Mouse (Mus musculus): ENCODE data around the gene Atf5. TPM values are rescaled to one million over a fixed set of nuclear protein-coding genes. Genes with fewer than 3 reads are reported as not detected.

The Atf5 gene
- polyA plus RNA-seq, 1 experiment, result 76.5 TPM

DNA sequence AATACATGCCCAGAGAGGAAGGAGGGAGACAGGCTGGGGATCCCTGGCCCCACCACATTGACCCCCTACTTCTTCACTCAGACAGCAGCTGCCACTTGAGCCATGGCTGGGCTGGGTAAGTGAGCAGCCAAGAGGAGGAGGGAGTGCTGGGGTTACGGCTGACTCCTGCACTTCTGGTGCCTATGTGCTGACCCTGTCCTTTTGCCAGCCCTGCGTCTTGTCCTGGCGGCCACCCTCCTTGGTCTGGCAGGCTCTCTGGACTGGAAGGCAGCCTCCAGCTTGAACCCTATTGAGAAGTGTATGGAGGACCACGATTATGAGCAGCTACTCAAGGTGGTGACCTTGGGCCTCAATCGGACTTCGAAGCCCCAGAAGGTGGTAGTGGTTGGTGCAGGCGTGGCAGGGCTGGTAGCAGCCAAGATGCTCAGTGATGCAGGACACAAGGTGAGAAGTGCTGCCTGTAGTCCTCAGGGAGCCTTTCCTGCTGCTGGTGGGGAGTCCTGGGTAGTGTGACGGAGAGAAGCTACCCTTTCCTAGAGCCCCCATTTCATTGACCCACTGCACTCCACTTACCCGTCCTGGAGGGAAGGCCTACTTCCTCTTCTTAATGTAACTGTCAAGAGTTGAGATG is 20.1 kb upstream of the Atf5 start:
- no peak for TF ChIP-seq POLR2A (IDR thresholded peaks at IDR 0.05; ENCODE audit: control insufficient read depth, extremely low read depth, insufficient read depth, low read length, poor library complexity)
- peaks cover 2% of the 10 kb centered on the region; the same call in 1 of the 2 replicates for H3K27me3 ChIP-seq (ENCODE audit: control insufficient read depth, insufficient read depth, low read length)
- H3K27ac ChIP-seq (ENCODE audit: control insufficient read depth, insufficient read depth, low read length), result no peak overlapping the region
- DNase-seq, result no peak
- peaks cover 3% of the 10 kb centered on the region for H3K36me3 ChIP-seq (ENCODE audit: control insufficient read depth, insufficient read depth, low read length)
- H3K4me3 ChIP-seq (ENCODE audit: control insufficient read depth, insufficient read depth, low read length), result peak overlapping the region; percentile 19; the same call in 1 of the 2 replicates
- WGBS, result 90% methylated on average over 9 of the region's 9 CpGs
- H3K4me1 ChIP-seq (replicated peaks; ENCODE audit: control insufficient read depth, insufficient read depth, low read length), result peaks cover 11% of the 10 kb centered on the region

DNA sequence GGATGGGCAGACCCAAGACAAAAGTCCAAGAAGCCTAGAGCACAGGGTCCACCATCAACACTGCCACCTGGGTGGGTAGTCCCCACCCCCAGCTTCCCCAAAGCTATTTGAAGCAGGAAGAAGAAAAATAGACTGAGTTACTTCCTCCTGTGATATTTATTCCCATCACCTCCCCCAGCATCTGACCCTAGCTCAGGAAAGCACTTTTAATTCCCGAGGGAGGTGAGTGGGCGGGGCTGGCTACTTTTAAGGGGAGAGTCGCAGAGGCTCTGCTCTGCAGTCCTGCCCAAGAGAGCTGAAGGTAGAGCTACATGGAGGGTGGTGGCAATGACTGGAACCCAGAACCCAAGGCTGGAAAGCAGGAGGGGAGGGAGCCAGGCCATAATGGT is 19.6 kb upstream of the Atf5 start:
- no peak for TF ChIP-seq CTCF (IDR thresholded peaks at IDR 0.05; ENCODE audit: borderline replicate concordance, control insufficient read depth, extremely low read depth, insufficient read depth, low read length, poor library complexity)
- TF ChIP-seq POLR2A (IDR thresholded peaks at IDR 0.05; ENCODE audit: control insufficient read depth, extremely low read depth, insufficient read depth, low read length, poor library complexity), result no peak
- Histone ChIP-seq H3K27me3 (ENCODE audit: control insufficient read depth, insufficient read depth, low read length) (peaks cover 2% of the 10 kb centered on the region; the same call in 1 of the 2 replicates), H3K4me1 (replicated peaks; ENCODE audit: control insufficient read depth, insufficient read depth, low read length) (peaks cover 11% of the 10 kb centered on the region), H3K27ac (ENCODE audit: control insufficient read depth, insufficient read depth, low read length) (no peak overlapping the region), H3K36me3 (ENCODE audit: control insufficient read depth, insufficient read depth, low read length) (peaks cover 9% of the 10 kb centered on the region), H3K4me3 (ENCODE audit: control insufficient read depth, insufficient read depth, low read length) (peak overlapping the region; percentile 19; the same call in 1 of the 2 replicates)
- WGBS, result 58% methylated on average over 3 of the region's 3 CpGs
- no peak for DNase-seq

DNA sequence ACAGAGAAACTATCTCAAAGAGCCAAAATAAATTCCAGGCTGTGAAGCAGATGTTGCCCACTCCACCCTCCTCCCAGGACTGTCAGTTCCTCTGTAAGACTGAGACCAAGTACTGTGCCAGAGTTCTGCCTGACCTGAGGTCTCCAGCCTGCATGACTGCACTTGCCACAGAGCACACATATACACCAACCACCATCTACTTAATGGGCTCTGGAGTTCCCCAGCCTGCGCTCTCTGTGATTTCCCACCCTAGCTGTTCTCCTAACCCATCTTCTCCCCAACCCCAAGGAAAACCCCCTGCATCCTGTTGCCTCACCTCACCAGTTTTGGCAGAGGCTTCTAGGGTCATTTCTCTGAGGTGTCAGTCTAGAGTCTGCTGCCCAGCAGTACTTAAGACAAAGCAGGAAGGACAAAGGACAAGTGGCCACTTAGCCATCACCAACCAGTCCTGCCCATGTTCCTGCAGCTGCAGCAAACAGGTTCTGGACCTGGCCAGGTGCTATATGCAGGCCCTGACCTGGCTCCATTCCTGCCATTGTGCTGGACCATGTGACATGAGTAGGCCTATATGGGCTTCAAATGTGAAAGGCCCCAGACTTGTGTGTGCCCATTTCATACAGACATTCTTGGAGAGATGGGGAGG is 19.0 kb upstream of the Atf5 start:
- Histone ChIP-seq H3K4me1 (replicated peaks; ENCODE audit: control insufficient read depth, insufficient read depth, low read length) (peaks cover 11% of the 10 kb centered on the region), H3K4me3 (ENCODE audit: control insufficient read depth, insufficient read depth, low read length) (no peak overlapping the region), H3K36me3 (ENCODE audit: control insufficient read depth, insufficient read depth, low read length) (peaks cover 11% of the 10 kb centered on the region), H3K27ac (ENCODE audit: control insufficient read depth, insufficient read depth, low read length) (no peak overlapping the region), H3K27me3 (ENCODE audit: control insufficient read depth, insufficient read depth, low read length) (peaks cover 2% of the 10 kb centered on the region; the same call in 1 of the 2 replicates)
- no peak for DNase-seq
- 92% methylated on average over 1 of the region's 1 CpGs for WGBS
- no peak for TF ChIP-seq POLR2A (IDR thresholded peaks at IDR 0.05; ENCODE audit: control insufficient read depth, extremely low read depth, insufficient read depth, low read length, poor library complexity)
- no peak for TF ChIP-seq CTCF (IDR thresholded peaks at IDR 0.05; ENCODE audit: borderline replicate concordance, control insufficient read depth, extremely low read depth, insufficient read depth, low read length, poor library complexity)

DNA sequence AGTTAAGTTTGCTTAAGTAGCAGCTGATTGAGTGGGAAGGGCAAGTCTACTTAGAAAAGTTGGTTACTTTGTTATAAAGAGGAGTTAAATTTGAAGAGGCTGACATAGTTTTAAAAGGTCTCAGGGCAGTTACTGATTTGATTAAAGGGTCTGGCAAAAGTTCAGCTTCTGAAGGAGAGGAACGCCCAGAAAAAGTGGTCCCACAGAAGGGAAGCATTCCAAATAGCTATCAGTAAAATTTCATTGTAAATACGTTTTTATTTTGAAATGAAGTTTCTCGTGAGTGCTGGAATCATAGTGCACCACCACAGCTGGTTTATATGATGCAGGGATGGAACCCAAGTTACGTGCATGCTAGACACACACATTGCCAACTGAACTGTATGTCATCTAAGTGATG is 16.3 kb upstream of the Atf5 start:
- no peak for TF ChIP-seq POLR2A (IDR thresholded peaks at IDR 0.05; ENCODE audit: control insufficient read depth, extremely low read depth, insufficient read depth, low read length, poor library complexity)
- TF ChIP-seq CTCF (IDR thresholded peaks at IDR 0.05; ENCODE audit: borderline replicate concordance, control insufficient read depth, extremely low read depth, insufficient read depth, low read length, poor library complexity), result no peak
- Histone ChIP-seq H3K27ac (ENCODE audit: control insufficient read depth, insufficient read depth, low read length) (no peak overlapping the region), H3K36me3 (ENCODE audit: control insufficient read depth, insufficient read depth, low read length) (peaks cover 31% of the 10 kb centered on the region), H3K4me1 (replicated peaks; ENCODE audit: control insufficient read depth, insufficient read depth, low read length) (no peaks in the 10 kb centered on the region; the same call in 1 of the 2 replicates), H3K4me3 (ENCODE audit: control insufficient read depth, insufficient read depth, low read length) (no peak overlapping the region), H3K27me3 (ENCODE audit: control insufficient read depth, insufficient read depth, low read length) (no peaks in the 10 kb centered on the region)
- DNase-seq, result no peak
- 92% methylated on average over 4 of the region's 4 CpGs for WGBS

DNA sequence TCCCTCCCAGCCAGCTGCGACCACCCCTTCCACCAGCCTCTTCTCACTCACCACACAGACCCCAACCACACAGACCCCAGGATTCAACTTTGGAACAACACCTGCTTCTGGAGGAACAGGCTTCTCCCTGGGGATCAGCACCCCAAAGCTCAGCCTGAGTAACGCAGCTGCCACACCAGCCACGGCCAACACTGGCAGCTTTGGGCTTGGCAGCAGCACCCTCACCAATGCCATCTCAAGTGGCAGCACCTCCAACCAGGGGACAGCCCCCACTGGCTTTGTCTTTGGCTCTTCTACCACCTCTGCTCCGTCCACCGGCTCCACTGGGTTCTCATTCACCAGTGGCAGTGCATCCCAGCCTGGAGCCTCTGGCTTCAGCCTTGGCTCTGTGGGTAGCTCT is 12.2 kb upstream of the Atf5 start:
- WGBS, result 85% methylated on average over 5 of the region's 5 CpGs
- Histone ChIP-seq H3K4me3 (ENCODE audit: control insufficient read depth, insufficient read depth, low read length) (no peak overlapping the region), H3K4me1 (replicated peaks; ENCODE audit: control insufficient read depth, insufficient read depth, low read length) (peaks cover 3% of the 10 kb centered on the region), H3K36me3 (ENCODE audit: control insufficient read depth, insufficient read depth, low read length) (peaks cover 31% of the 10 kb centered on the region), H3K27ac (ENCODE audit: control insufficient read depth, insufficient read depth, low read length) (no peak overlapping the region), H3K27me3 (ENCODE audit: control insufficient read depth, insufficient read depth, low read length) (no peaks in the 10 kb centered on the region)
- TF ChIP-seq POLR2A (IDR thresholded peaks at IDR 0.05; ENCODE audit: control insufficient read depth, extremely low read depth, insufficient read depth, low read length, poor library complexity), result no peak
- no peak for TF ChIP-seq CTCF (IDR thresholded peaks at IDR 0.05; ENCODE audit: borderline replicate concordance, control insufficient read depth, extremely low read depth, insufficient read depth, low read length, poor library complexity)
- no peak for DNase-seq

DNA sequence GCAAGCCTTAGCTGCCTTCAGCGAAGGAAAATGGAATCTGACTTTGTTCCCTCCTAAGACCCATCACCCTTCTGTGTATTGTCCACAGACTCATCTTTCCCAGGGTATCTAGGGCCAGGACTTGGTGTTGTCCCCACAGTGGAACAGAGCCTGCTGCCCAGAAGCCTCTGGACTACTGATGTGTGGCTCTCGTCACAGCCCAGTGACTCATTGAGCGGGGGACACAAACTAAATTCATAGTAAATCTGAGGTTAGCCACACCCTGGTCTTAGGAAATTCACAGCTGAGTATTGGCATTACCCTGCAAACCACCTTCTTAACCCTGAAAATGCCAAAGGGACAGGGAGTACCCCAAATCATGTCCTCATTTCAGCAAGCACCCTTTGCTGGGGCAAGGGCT is 10.3 kb upstream of the Atf5 start:
- peaks cover 3% of the 10 kb centered on the region for H3K4me1 ChIP-seq (replicated peaks; ENCODE audit: control insufficient read depth, insufficient read depth, low read length)
- no peak for TF ChIP-seq POLR2A (IDR thresholded peaks at IDR 0.05; ENCODE audit: control insufficient read depth, extremely low read depth, insufficient read depth, low read length, poor library complexity)
- no peak for TF ChIP-seq CTCF (IDR thresholded peaks at IDR 0.05; ENCODE audit: borderline replicate concordance, control insufficient read depth, extremely low read depth, insufficient read depth, low read length, poor library complexity)
- H3K27ac ChIP-seq (ENCODE audit: control insufficient read depth, insufficient read depth, low read length), result no peak overlapping the region
- 91% methylated on average over 3 of the region's 3 CpGs for WGBS
- no peaks in the 10 kb centered on the region for H3K27me3 ChIP-seq (ENCODE audit: control insufficient read depth, insufficient read depth, low read length)
- H3K36me3 ChIP-seq (ENCODE audit: control insufficient read depth, insufficient read depth, low read length), result peaks cover 31% of the 10 kb centered on the region
- no peak for DNase-seq
- no peak overlapping the region for H3K4me3 ChIP-seq (ENCODE audit: control insufficient read depth, insufficient read depth, low read length)

Measured in thymus, adult 2 months (tissue).